Mouse (Mus musculus): ENCODE results near the gene Med23.

GRCm38 (mm10) chr10:24953876-24954275, 84.1 kb downstream of the Med23 start:
- TF ChIP-seq GATA1 (IDR thresholded peaks at IDR 0.05; ENCODE audit: borderline replicate concordance, low read length) (no peak), FLI1 (IDR thresholded peaks at IDR 0.05; ENCODE audit: low read length) (no peak)

Measured in megakaryocyte, embryonic 14.5 days (primary cell).